Mouse (Mus musculus) limb, embryonic 15.5 days (tissue): ENCODE measurements around the gene Mlh3. TPM values are rescaled to one million over a fixed set of nuclear protein-coding genes. Genes with fewer than 3 reads are reported as not detected.

Source experiments
- ATAC-seq: fragments of 200-750 bp; cut with Nextera tagmentation; 2 replicates; pipeline ENCODE4 v1.8.0; 2017; ENCODE audit warnings: low read depth, moderate TSS enrichment; ENCODE audit not compliant: insufficient number of reproducible peaks, low FRiP score, low TSS enrichment
- H3K27ac ChIP-seq: fragments of 300-500 bp; sonication (generic); 2 replicates; pipeline ENCODE4 v1.5.1; 2015; ENCODE audit warnings: moderate library complexity, mild to moderate bottlenecking, inconsistent platforms
- H3K27me3 ChIP-seq: fragments of 300-500 bp; sonication (generic); 2 replicates; pipeline ENCODE4 v1.6.1; 2015; ENCODE audit warnings: inconsistent platforms
- H3K36me3 ChIP-seq: fragments of 300-500 bp; sonication (generic); 2 replicates; pipeline ENCODE4 v1.6.1; 2015; ENCODE audit warnings: inconsistent platforms
- H3K4me1 ChIP-seq: fragments of 300-500 bp; sonication (generic); 2 replicates; pipeline ENCODE4 v1.6.1; 2015; ENCODE audit warnings: inconsistent platforms
- H3K4me2 ChIP-seq: fragments of 300-500 bp; sonication (generic); 2 replicates; pipeline ENCODE4 v1.6.1; 2015; ENCODE audit warnings: mild to moderate bottlenecking, inconsistent platforms
- H3K4me3 ChIP-seq: fragments of 300-500 bp; sonication (generic); 2 replicates; pipeline ENCODE4 v1.5.1; 2015; ENCODE audit warnings: mild to moderate bottlenecking, inconsistent platforms
- H3K9ac ChIP-seq: fragments of 300-500 bp; sonication (generic); 2 replicates; pipeline ENCODE4 v1.6.1; 2015; ENCODE audit warnings: inconsistent platforms
- H3K9me3 ChIP-seq: fragments of 300-500 bp; sonication (generic); 2 replicates; pipeline ENCODE4 v1.6.1; 2016; ENCODE audit warnings: inconsistent platforms
- WGBS: fragments of 180-500 bp; shearing (Covaris S2); methylation state at CpG from one replicate; pipeline ENCODE4 v1.1.7; 2015; 5-methylcytosine and 5-hydroxymethylcytosine counted together
- polyA plus RNA-seq: library from polyadenylated mRNA; unstranded; fragments of >200 nt; fragmentation: Nextera tagmentation; extraction: Ambion mirVana; gene quantifications from 2 replicates; pipeline ENCODE4 v1.2.1, GENCODE M21; 2015

Gene Mlh3
- polyA plus RNA-seq, 1 experiment from 2014 or later, result 9.4 TPM

DNA sequence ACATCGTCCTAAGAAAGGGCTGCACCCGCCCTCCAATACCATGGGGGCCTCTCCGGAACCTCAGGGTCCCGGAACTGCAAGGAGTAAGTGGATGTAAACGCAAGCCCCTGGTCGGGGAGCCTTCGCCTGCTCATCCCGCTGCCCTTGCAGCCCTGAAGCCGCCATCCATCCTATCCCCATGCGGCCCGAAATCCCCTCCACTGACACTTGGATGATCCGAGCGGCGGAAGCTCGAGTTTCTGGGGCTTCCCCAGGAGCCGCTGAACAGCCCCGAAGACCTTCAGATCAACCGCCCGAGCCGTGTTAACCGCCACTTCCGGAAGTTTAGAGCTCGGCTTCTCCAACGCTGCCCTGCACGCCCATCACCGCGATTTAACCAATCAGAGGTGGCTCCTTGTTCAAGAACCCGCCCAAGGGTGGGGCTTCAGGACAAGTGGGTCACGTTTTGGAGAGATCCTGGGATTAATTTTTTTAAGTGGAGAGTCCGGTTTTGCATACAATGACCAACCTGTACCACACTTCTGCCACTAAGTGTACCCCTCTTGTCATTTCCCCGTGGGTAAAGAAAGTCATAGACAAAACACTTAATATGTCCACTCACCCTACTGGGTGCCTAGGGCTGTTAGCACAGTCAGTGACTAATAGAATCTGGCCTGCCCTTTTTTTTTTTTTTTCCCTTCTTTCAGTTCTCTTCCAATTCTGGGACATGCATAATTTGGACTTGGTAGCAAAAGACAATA, 9.9 kb upstream of the Mlh3 start:
- Histone ChIP-seq H3K9me3 (no peaks in the 10 kb centered on the region), H3K4me3 (peak overlapping the region; percentile 63), H3K9ac (peak overlapping the region; percentile 63), H3K4me1 (peaks cover 7% of the 10 kb centered on the region), H3K27me3 (no peaks in the 10 kb centered on the region), H3K4me2 (peak overlapping the region; percentile 83), H3K27ac (peak overlapping the region; percentile 71), H3K36me3 (no peaks in the 10 kb centered on the region)
- under 1% methylated on average over 31 of the region's 31 CpGs for WGBS
- ATAC-seq, result peak; percentile 93

DNA sequence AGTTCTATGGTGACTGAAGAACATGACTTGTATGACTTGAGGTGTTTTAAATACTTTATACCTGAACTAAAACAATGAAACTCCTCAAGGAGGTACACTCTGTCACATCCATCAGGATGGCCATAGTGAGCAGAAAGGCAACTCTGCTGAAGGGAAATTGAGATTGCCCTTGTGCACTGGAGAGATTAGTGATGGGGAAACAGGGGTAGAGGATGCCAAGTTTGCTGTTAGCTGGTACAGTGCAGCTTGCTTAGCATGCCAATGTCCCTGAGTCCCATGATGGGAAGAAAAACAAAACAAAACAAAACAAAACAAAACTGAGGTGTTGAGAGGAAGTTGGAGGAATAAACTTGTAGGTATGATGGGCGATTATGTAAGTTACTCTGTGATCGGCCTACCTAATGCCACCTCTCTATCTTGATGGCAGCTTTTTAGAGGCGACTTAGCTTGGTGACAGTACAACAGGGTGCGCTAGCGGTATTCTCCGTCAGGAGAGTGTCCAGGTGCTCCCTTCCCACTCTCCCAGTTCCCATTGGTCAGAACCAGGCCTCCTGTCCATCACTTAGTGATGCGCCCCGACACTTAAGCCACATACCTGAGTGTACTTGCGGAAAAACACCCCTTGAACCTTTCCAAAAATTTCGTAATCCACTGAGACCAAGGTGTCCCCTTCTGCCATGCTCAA, 9.1 kb upstream of the Mlh3 start:
- Histone ChIP-seq H3K9ac (peak overlapping the region; percentile 63), H3K4me2 (peak overlapping the region; percentile 83), H3K4me3 (peak overlapping the region; percentile 63), H3K4me1 (peaks cover 7% of the 10 kb centered on the region), H3K9me3 (no peaks in the 10 kb centered on the region), H3K36me3 (0 out of 2 replicates have a peak, but pooled peaks cover 5% of the 10 kb centered on the region), H3K27ac (peak overlapping the region; percentile 71), H3K27me3 (no peaks in the 10 kb centered on the region)
- 6% methylated on average over 10 of the region's 10 CpGs for WGBS
- no peak for ATAC-seq

DNA sequence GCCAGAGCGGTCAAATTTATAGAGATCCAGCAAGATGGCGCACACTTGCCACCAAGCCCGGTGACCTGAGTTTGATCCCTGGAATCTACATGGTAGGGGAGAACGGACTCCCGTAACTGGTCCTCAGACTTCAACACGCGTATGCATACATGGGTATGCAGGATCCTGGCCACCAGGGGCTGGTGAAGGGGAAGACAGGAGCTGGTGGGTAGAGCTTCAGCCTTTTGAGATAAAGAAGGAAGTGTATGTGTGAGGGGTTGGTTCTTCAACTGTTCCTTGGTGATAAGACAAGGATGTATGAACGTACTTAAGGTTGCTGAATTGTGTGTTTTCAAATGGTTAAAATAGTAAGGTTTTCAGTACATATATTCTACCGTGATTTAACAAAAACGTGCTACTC, 8.5 kb upstream of the Mlh3 start:
- Histone ChIP-seq H3K27me3 (no peaks in the 10 kb centered on the region), H3K27ac (no peak overlapping the region), H3K4me2 (no peak overlapping the region), H3K36me3 (0 out of 2 replicates have a peak, but pooled peaks cover 5% of the 10 kb centered on the region), H3K4me3 (no peak overlapping the region), H3K9ac (no peak overlapping the region), H3K9me3 (no peaks in the 10 kb centered on the region), H3K4me1 (peaks cover 7% of the 10 kb centered on the region)
- ATAC-seq, result no peak
- WGBS, result 95% methylated on average over 10 of the region's 10 CpGs

DNA sequence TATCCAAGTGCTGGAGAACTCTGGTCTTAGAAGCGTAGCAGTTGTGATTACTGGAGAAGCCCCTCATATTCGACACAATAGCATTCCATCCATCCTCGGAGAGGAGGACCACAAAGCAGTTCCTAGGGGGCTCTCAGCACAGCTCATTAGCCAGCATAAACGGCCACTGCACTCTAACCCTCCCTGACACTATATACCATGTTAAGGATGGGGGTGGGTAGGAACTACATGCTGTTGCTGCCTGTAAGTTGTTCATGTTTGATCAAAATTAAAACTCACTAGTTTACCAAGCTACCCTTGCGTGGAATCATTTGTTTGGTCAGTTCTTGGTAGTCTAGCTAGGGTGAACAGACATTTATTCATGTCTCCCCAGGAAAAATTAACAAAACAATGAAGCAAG, 5.9 kb upstream of the Mlh3 start:
- Histone ChIP-seq H3K27me3 (no peaks in the 10 kb centered on the region), H3K27ac (no peak overlapping the region), H3K36me3 (0 out of 2 replicates have a peak, but pooled peaks cover 5% of the 10 kb centered on the region), H3K4me1 (peaks cover 7% of the 10 kb centered on the region), H3K9me3 (no peaks in the 10 kb centered on the region), H3K4me2 (no peak overlapping the region), H3K4me3 (no peak overlapping the region), H3K9ac (no peak overlapping the region)
- no peak for ATAC-seq
- 71% methylated on average over 5 of the region's 5 CpGs for WGBS

DNA sequence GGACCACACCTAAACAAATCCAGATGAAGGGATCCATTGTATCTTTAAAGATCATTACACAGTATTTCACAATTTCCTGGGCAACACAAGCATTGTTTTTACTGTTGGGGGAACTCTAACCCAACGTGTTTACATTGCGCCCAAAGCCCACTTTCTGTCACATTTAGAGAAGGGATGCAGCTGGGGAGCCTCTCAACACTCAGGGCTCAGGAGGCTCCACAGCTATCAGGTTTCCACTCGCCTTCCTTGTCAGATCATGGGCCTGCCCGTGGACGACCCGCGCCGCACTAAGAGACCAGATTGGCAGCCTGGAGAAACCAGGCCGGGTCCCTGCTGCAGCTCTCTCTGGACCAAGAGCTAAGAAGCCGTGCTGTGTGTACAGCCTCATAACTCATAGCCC, 3.1 kb upstream of the Mlh3 start:
- Histone ChIP-seq H3K4me1 (peaks cover 16% of the 10 kb centered on the region; the same call in 1 of the 2 replicates), H3K4me2 (no peak overlapping the region), H3K9ac (no peak overlapping the region), H3K36me3 (0 out of 2 replicates have a peak, but pooled peaks cover 5% of the 10 kb centered on the region), H3K9me3 (no peaks in the 10 kb centered on the region), H3K27ac (no peak overlapping the region), H3K4me3 (no peak overlapping the region), H3K27me3 (no peaks in the 10 kb centered on the region)
- WGBS, result 72% methylated on average over 10 of the region's 10 CpGs
- no peak for ATAC-seq

DNA sequence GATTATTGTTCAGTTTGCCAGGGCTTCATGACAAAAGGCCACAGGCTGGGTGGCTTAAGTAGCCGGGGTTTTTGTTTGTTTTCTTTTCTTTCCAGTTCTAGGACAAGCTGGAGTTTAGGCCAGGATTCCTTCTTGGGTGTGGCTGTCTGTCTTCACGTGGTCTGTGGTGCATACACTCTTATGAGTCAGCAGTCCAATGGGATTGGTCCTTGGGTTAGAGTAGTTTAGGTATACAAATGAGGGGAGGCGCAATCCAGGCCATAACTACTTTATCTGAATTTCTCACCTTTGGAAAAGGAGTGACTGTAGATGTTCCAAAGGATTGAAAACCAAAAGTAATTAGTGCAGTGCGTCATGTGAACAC, 1.4 kb upstream of the Mlh3 start:
- Histone ChIP-seq H3K9me3 (no peaks in the 10 kb centered on the region), H3K4me1 (peaks cover 16% of the 10 kb centered on the region; the same call in 1 of the 2 replicates), H3K27ac (no peak overlapping the region), H3K36me3 (0 out of 2 replicates have a peak, but pooled peaks cover 5% of the 10 kb centered on the region), H3K4me2 (no peak overlapping the region), H3K4me3 (no peak overlapping the region), H3K27me3 (no peaks in the 10 kb centered on the region), H3K9ac (no peak overlapping the region)
- ATAC-seq, result no peak
- WGBS, result 72% methylated on average over 4 of the region's 4 CpGs

DNA sequence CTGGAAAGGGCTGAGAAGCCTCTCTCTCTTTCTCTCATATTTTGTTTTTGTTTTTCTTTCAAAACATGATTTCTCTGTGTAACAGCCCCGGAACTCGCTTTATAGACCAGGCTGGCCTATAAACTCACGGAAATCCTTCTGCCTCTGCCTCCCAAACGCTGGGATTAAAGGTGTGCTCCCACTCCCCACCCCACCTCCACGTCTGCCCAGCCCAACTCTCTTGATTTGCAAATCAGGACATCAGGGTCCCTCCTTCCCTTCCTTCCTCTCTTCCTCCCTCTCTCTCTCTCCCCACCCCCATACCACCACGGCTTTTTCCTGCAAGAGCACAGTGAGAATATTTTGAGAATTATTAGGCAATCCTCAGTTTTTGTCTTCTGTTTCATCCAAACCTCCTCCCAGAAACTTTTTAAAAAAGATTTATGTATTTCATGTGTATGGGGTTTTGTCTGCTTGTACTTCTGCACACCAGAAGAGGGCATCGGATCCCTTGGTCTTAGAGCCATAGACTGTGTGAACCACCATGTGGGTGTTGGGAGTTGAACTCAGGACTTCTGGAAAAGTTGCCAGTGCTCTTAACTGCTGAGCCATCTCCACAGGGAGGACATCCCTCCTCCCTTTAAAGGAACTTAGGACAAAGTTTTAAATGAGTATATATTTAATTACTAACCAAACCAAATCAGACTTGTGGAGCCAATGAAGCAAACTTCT, 888 bp upstream of the Mlh3 start:
- no peak overlapping the region for H3K9ac ChIP-seq
- ATAC-seq, result no peak
- no peak overlapping the region for H3K4me2 ChIP-seq
- no peaks in the 10 kb centered on the region for H3K9me3 ChIP-seq
- H3K4me3 ChIP-seq, result no peak overlapping the region
- H3K36me3 ChIP-seq, result 0 out of 2 replicates have a peak, but pooled peaks cover 5% of the 10 kb centered on the region
- peaks cover 16% of the 10 kb centered on the region; the same call in 1 of the 2 replicates for H3K4me1 ChIP-seq
- no peaks in the 10 kb centered on the region for H3K27me3 ChIP-seq
- no peak overlapping the region for H3K27ac ChIP-seq
- WGBS, result 72% methylated on average over 7 of the region's 7 CpGs

DNA sequence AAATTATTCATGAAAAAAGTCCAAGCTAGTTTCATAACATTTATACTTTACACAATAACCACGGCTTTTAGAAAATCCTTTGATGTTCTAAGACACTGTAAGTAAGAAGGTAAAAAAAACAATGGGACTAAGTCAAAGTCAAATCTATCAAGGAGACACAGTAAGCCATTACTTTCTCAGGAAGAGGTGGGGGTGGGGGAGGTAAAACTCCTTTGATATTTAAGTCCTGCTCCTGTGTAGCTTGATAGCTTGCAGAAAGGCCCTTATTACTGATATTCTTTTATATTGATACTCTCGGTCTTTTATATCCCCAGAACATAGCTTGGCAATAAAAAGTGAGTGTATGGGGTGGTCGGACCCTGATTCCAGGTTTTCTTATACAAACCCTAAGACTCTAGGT, 578 bp downstream of the Mlh3 start:
- no peak for ATAC-seq
- 34% methylated on average over 3 of the region's 3 CpGs for WGBS
- Histone ChIP-seq H3K27ac (peak overlapping the region; percentile 87), H3K9ac (peak overlapping the region; percentile 53; the same call in 1 of the 2 replicates), H3K4me2 (peak overlapping the region; percentile 51), H3K27me3 (no peaks in the 10 kb centered on the region), H3K9me3 (no peaks in the 10 kb centered on the region), H3K4me1 (peaks cover 25% of the 10 kb centered on the region; the same call in 1 of the 2 replicates), H3K36me3 (0 out of 2 replicates have a peak, but pooled peaks cover 2% of the 10 kb centered on the region), H3K4me3 (peak overlapping the region; percentile 52)

DNA sequence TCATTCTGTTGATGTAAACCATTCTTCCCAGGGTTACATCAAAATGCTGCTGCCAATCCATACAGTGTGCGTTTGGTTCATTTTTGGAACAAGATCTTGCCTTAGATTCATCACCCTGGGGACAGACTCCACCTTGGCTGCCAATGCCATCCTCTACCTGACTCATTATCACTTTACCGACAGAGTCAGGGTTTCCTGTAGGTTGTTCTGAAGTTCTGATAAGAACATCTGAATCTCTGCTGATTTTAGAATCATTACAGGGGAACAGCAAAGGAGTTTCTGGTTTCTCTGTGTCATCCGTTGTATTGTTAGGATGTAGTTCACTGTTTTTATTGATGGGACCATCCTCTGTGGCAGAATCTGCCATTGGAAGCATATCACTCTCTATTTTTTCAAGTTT, 4.2 kb downstream of the Mlh3 start:
- no peak overlapping the region for H3K4me3 ChIP-seq
- peak overlapping the region; percentile 69; the same call in 1 of the 2 replicates for H3K27ac ChIP-seq
- H3K4me1 ChIP-seq, result peaks cover 38% of the 10 kb centered on the region; the same call in 1 of the 2 replicates
- no peaks in the 10 kb centered on the region for H3K36me3 ChIP-seq
- H3K9me3 ChIP-seq, result no peaks in the 10 kb centered on the region
- H3K4me2 ChIP-seq, result no peak overlapping the region
- ATAC-seq, result no peak
- H3K27me3 ChIP-seq, result no peaks in the 10 kb centered on the region
- H3K9ac ChIP-seq, result no peak overlapping the region
- WGBS, result 87% methylated on average over 3 of the region's 3 CpGs

DNA sequence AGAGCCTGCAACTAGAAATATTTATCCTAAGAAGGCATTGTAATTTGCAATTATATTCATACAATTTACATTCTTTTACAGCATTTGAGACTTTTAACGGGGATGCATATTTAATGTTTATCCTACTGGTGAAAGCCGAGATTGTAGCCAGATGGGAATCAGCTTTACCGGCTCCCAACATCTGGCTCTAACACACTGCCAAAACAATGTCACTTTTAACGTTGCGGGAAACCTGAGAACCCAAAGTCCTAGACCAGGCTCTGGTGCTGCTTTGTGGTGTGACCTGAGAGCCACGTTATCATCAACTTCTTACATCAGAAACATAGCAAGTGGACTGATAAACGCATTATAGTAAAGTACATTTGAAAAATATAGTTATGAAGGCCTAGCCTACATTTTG, 5.5 kb downstream of the Mlh3 start:
- Histone ChIP-seq H3K4me3 (no peak overlapping the region), H3K36me3 (no peaks in the 10 kb centered on the region), H3K9ac (no peak overlapping the region), H3K9me3 (no peaks in the 10 kb centered on the region), H3K4me2 (no peak overlapping the region), H3K4me1 (peaks cover 30% of the 10 kb centered on the region; the same call in 1 of the 2 replicates), H3K27me3 (no peaks in the 10 kb centered on the region), H3K27ac (peak overlapping the region; percentile 69)
- WGBS, result 24% methylated on average over 7 of the region's 7 CpGs
- ATAC-seq, result no peak

DNA sequence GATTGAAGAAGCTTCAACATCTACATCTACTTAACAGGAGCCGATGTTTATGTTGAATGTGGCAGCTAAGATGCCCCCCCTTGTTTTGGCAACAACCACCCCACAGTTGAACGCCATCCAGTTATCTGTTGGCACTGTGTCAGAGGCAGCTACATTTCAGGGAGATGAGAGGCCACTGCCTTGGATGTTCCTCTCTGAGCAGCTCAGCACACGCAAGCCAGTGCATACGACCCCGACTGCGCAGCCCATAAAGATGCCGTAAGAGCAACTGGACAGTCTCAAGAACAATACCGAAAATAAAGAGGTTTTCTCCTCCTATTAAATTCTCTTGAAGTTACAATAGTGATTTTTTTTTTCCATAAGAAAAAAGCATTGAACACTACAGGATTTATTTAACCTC, 5.9 kb downstream of the Mlh3 start:
- Histone ChIP-seq H3K27ac (peak overlapping the region; percentile 65; the same call in 1 of the 2 replicates), H3K4me2 (no peak overlapping the region), H3K4me1 (peaks cover 28% of the 10 kb centered on the region; the same call in 1 of the 2 replicates), H3K36me3 (no peaks in the 10 kb centered on the region), H3K9ac (no peak overlapping the region), H3K27me3 (no peaks in the 10 kb centered on the region), H3K4me3 (no peak overlapping the region), H3K9me3 (no peaks in the 10 kb centered on the region)
- no peak for ATAC-seq
- WGBS, result 36% methylated on average over 8 of the region's 8 CpGs
